Mouse (Mus musculus): ENCODE measurements at regions not wholly inside any gene's neighbourhood (a gene's known extent, or its start where the extent isn't known, plus 50 kb on each side); places are given as distances from the start of the nearest gene placed in this dataset.

- ATAC-seq (replicated peaks; ENCODE audit: low FRiP score), result no peak
Measured at GRCm38 (mm10) chr12:74474741-74475140, 158.5 kb upstream of the Gm11042 start.

GRCm38 (mm10) chr12:74458521-74458920 is 142.3 kb upstream of the Gm11042 start:
- DNase-seq (ENCODE audit: low spot score) (no peak), ATAC-seq (replicated peaks; ENCODE audit: low FRiP score) (no peak)
- Histone ChIP-seq H3K36me3 (ENCODE audit: control insufficient read depth, insufficient read depth, low read length) (no peaks in the 10 kb centered on the region), H3K4me1 (replicated peaks; ENCODE audit: control insufficient read depth, insufficient read depth, low read length) (no peaks in the 10 kb centered on the region), H3K4me3 (ENCODE audit: low read depth, low read length) (no peak overlapping the region), H3K27ac (ENCODE audit: low read depth, low read length) (no peak overlapping the region), H3K27me3 (replicated peaks; ENCODE audit: control insufficient read depth, insufficient read depth, low read length) (no peaks in the 10 kb centered on the region), H3K9me3 (ENCODE audit: control insufficient read depth, low read length) (no peaks in the 10 kb centered on the region), H3K4me2 (no peak overlapping the region), H3K9ac (ENCODE audit: low read depth, low read length) (no peak overlapping the region)
- WGBS, result 40% methylated on average over 4 of the region's 4 CpGs

More at GRCm38 (mm10) chr12:74474741-74475140, 158.5 kb upstream of the Gm11042 start:
- Histone ChIP-seq H3K4me3 (ENCODE audit: low read depth, low read length) (no peak overlapping the region), H3K4me1 (replicated peaks; ENCODE audit: control insufficient read depth, insufficient read depth, low read length) (no peaks in the 10 kb centered on the region), H3K9me3 (ENCODE audit: control insufficient read depth, low read length) (no peaks in the 10 kb centered on the region), H3K9ac (ENCODE audit: low read depth, low read length) (no peak overlapping the region), H3K4me2 (no peak overlapping the region), H3K27me3 (replicated peaks; ENCODE audit: control insufficient read depth, insufficient read depth, low read length) (no peaks in the 10 kb centered on the region), H3K36me3 (ENCODE audit: control insufficient read depth, insufficient read depth, low read length) (no peaks in the 10 kb centered on the region), H3K27ac (ENCODE audit: low read depth, low read length) (no peak overlapping the region)
- 84% methylated on average over 1 of the region's 1 CpGs for WGBS
- DNase-seq (ENCODE audit: low spot score), result no peak

GRCm38 (mm10) chr12:74452375-74453090 is 136.3 kb upstream of the Gm11042 start:
- Histone ChIP-seq H3K9me3 (ENCODE audit: control insufficient read depth, low read length) (no peaks in the 10 kb centered on the region), H3K9ac (ENCODE audit: low read depth, low read length) (no peak overlapping the region), H3K4me2 (no peak overlapping the region), H3K36me3 (ENCODE audit: control insufficient read depth, insufficient read depth, low read length) (no peaks in the 10 kb centered on the region), H3K4me3 (ENCODE audit: low read depth, low read length) (no peak overlapping the region), H3K4me1 (replicated peaks; ENCODE audit: control insufficient read depth, insufficient read depth, low read length) (no peaks in the 10 kb centered on the region), H3K27ac (ENCODE audit: low read depth, low read length) (no peak overlapping the region), H3K27me3 (replicated peaks; ENCODE audit: control insufficient read depth, insufficient read depth, low read length) (no peaks in the 10 kb centered on the region)
- no peak for ATAC-seq (replicated peaks; ENCODE audit: low FRiP score)
- WGBS, result 76% methylated on average over 4 of the region's 4 CpGs
- DNase-seq (ENCODE audit: low spot score), result no peak

- no peak overlapping the region for H3K4me2 ChIP-seq
- DNase-seq (ENCODE audit: low spot score) (no peak), ATAC-seq (replicated peaks; ENCODE audit: low FRiP score) (no peak)
- H3K4me3 ChIP-seq (ENCODE audit: low read depth, low read length), result no peak overlapping the region
- H3K4me1 ChIP-seq (replicated peaks; ENCODE audit: control insufficient read depth, insufficient read depth, low read length), result no peaks in the 10 kb centered on the region
- H3K27ac ChIP-seq (ENCODE audit: low read depth, low read length), result no peak overlapping the region
- no peaks in the 10 kb centered on the region for H3K27me3 ChIP-seq (replicated peaks; ENCODE audit: control insufficient read depth, insufficient read depth, low read length)
- 74% methylated on average over 4 of the region's 4 CpGs for WGBS
- no peak overlapping the region for H3K9ac ChIP-seq (ENCODE audit: low read depth, low read length)
- no peaks in the 10 kb centered on the region for H3K36me3 ChIP-seq (ENCODE audit: control insufficient read depth, insufficient read depth, low read length)
- no peaks in the 10 kb centered on the region for H3K9me3 ChIP-seq (ENCODE audit: control insufficient read depth, low read length)
Measured at GRCm38 (mm10) chr12:74448248-74448647, 132.1 kb upstream of the Gm11042 start.

DNA sequence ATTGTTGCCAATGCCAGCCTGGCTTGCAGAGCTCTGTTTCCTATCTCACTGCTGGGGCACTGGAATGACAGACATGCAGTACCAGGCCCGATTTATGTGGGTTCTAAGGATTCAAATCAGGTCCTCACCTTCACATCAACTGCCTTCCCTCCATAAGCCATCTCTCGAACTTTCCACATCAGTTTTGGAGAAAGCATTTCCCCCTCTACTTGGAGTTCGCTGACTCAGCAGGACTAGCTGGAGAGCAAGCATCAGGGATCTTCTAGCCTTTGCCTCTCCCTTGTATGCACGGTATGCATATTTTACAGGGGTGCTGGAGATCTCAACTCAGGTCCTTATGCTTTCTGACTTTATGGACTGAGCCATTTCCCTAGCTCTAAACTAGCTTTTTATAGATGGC is 118.7 kb upstream of the Gm11042 start:
- ATAC-seq (replicated peaks; ENCODE audit: low FRiP score) (no peak), DNase-seq (ENCODE audit: low spot score) (no peak)
- no peaks in the 10 kb centered on the region for H3K27me3 ChIP-seq (replicated peaks; ENCODE audit: control insufficient read depth, insufficient read depth, low read length)

GRCm38 (mm10) chr12:74414738-74415137 is 98.5 kb upstream of the Gm11042 start:
- Histone ChIP-seq H3K9ac (ENCODE audit: low read depth, low read length) (no peak overlapping the region), H3K27ac (ENCODE audit: low read depth, low read length) (no peak overlapping the region), H3K27me3 (replicated peaks; ENCODE audit: control insufficient read depth, insufficient read depth, low read length) (no peaks in the 10 kb centered on the region), H3K4me1 (replicated peaks; ENCODE audit: control insufficient read depth, insufficient read depth, low read length) (no peaks in the 10 kb centered on the region), H3K9me3 (ENCODE audit: control insufficient read depth, low read length) (no peaks in the 10 kb centered on the region), H3K4me3 (ENCODE audit: low read depth, low read length) (no peak overlapping the region), H3K36me3 (ENCODE audit: control insufficient read depth, insufficient read depth, low read length) (no peaks in the 10 kb centered on the region), H3K4me2 (no peak overlapping the region)
- WGBS, result 81% methylated on average over 2 of the region's 2 CpGs
- DNase-seq (ENCODE audit: low spot score) (no peak), ATAC-seq (replicated peaks; ENCODE audit: low FRiP score) (no peak)

More for the DNA sequence above, 118.7 kb upstream of the Gm11042 start:
- Histone ChIP-seq H3K9me3 (ENCODE audit: control insufficient read depth, low read length) (no peaks in the 10 kb centered on the region), H3K4me3 (ENCODE audit: low read depth, low read length) (no peak overlapping the region), H3K27ac (ENCODE audit: low read depth, low read length) (no peak overlapping the region), H3K36me3 (ENCODE audit: control insufficient read depth, insufficient read depth, low read length) (no peaks in the 10 kb centered on the region), H3K9ac (ENCODE audit: low read depth, low read length) (no peak overlapping the region), H3K4me2 (no peak overlapping the region), H3K4me1 (replicated peaks; ENCODE audit: control insufficient read depth, insufficient read depth, low read length) (no peaks in the 10 kb centered on the region)
- 76% methylated on average over 4 of the region's 4 CpGs for WGBS

DNA sequence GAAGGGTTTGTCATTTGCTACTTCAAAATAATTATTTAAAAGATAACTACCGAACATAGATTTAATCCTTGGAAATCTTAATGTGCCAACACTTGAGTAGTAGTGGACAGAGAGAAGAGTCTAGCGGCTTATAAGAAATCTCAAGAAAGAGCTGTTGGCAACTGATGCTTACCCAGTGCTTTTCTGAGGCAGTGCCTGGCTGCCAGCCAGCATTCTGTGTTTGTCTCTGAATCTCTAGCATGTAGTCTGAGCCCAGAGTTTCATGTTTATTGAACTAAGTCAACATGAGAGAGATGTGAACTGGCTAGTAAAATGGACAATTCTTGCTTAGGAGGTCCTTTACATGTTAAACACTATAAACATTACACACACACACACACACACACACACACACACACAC is 94.3 kb upstream of the Gm11042 start:
- Histone ChIP-seq H3K9ac (ENCODE audit: low read depth, low read length) (no peak overlapping the region), H3K4me3 (ENCODE audit: low read depth, low read length) (no peak overlapping the region), H3K4me2 (no peak overlapping the region), H3K27ac (ENCODE audit: low read depth, low read length) (no peak overlapping the region), H3K27me3 (replicated peaks; ENCODE audit: control insufficient read depth, insufficient read depth, low read length) (no peaks in the 10 kb centered on the region), H3K4me1 (replicated peaks; ENCODE audit: control insufficient read depth, insufficient read depth, low read length) (no peaks in the 10 kb centered on the region), H3K9me3 (ENCODE audit: control insufficient read depth, low read length) (no peaks in the 10 kb centered on the region), H3K36me3 (ENCODE audit: control insufficient read depth, insufficient read depth, low read length) (no peaks in the 10 kb centered on the region)
- 81% methylated on average over 2 of the region's 2 CpGs for WGBS
- DNase-seq (ENCODE audit: low spot score), result no peak
- ATAC-seq (replicated peaks; ENCODE audit: low FRiP score), result no peak

DNA sequence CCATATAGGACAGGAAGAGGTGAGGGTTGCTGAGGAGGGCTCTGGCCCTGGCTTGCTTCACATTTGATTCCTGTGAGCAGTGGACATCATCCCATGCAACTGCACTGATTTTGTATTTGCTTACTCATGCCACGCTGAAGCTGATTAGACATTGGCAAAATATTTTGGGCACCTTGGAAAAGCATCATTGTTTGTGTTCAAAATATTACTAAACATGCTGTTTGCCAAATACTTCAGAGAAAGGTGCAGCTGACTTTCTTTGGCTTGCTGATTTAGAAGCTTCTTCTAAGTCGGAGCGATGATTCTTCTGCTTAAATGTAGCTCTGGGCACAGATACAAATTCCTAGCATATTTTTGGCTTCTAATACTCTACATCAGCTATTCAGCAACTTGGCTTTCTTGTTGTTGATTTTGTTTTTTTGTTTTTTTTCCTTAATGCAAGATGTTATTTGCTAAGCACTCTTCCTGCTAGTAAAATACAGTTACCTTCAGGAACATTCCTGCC is 91.4 kb upstream of the Gm11042 start:
- 84% methylated on average over 3 of the region's 3 CpGs for WGBS
- Histone ChIP-seq H3K4me3 (ENCODE audit: low read depth, low read length) (no peak overlapping the region), H3K9ac (ENCODE audit: low read depth, low read length) (no peak overlapping the region), H3K27me3 (replicated peaks; ENCODE audit: control insufficient read depth, insufficient read depth, low read length) (no peaks in the 10 kb centered on the region), H3K4me1 (replicated peaks; ENCODE audit: control insufficient read depth, insufficient read depth, low read length) (no peaks in the 10 kb centered on the region), H3K36me3 (ENCODE audit: control insufficient read depth, insufficient read depth, low read length) (no peaks in the 10 kb centered on the region), H3K27ac (ENCODE audit: low read depth, low read length) (no peak overlapping the region), H3K4me2 (no peak overlapping the region), H3K9me3 (ENCODE audit: control insufficient read depth, low read length) (no peaks in the 10 kb centered on the region)
- ATAC-seq (replicated peaks; ENCODE audit: low FRiP score), result no peak
- no peak for DNase-seq (ENCODE audit: low spot score)

DNA sequence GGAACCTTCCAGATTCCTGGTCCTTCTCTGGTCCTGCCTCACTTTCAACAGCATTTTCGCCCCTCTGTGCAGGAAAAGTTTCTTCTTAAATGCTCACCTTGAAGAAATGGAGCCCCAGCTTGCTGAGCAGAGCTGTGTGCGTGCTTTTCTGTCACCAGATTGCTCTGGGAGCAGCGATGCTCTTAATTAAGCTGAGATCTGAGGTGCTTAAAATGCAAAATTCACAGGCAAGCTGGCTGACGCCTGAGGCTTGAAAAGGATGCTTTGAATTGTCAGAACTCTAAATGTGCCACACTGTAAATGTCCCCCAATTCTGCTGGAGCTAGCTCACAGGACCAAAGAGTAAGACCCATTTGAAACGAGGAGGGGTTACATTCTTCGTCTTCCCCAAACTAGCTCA is 73.6 kb upstream of the Gm11042 start:
- H3K27ac ChIP-seq (ENCODE audit: low read depth, low read length), result no peak overlapping the region
- no peaks in the 10 kb centered on the region for H3K27me3 ChIP-seq (replicated peaks; ENCODE audit: control insufficient read depth, insufficient read depth, low read length)
- ATAC-seq (replicated peaks; ENCODE audit: low FRiP score), result no peak
- H3K9ac ChIP-seq (ENCODE audit: low read depth, low read length), result no peak overlapping the region
- DNase-seq (ENCODE audit: low spot score), result no peak
- no peak overlapping the region for H3K4me2 ChIP-seq
- H3K9me3 ChIP-seq (ENCODE audit: control insufficient read depth, low read length), result no peaks in the 10 kb centered on the region
- 65% methylated on average over 6 of the region's 6 CpGs for WGBS
- no peaks in the 10 kb centered on the region for H3K4me1 ChIP-seq (replicated peaks; ENCODE audit: control insufficient read depth, insufficient read depth, low read length)
- H3K36me3 ChIP-seq (ENCODE audit: control insufficient read depth, insufficient read depth, low read length), result no peaks in the 10 kb centered on the region
- H3K4me3 ChIP-seq (ENCODE audit: low read depth, low read length), result no peak overlapping the region
